Mouse (Mus musculus) skeletal muscle tissue, adult 2 months (tissue): ENCODE measurements around the gene Nyap1.

Source experiments
- DNase-seq: peaks from one replicate; pipeline ENCODE4 v3.0.0-alpha.2; 2012; ENCODE audit warnings: low read depth, low spot score

Nyap1 gene

DNA sequence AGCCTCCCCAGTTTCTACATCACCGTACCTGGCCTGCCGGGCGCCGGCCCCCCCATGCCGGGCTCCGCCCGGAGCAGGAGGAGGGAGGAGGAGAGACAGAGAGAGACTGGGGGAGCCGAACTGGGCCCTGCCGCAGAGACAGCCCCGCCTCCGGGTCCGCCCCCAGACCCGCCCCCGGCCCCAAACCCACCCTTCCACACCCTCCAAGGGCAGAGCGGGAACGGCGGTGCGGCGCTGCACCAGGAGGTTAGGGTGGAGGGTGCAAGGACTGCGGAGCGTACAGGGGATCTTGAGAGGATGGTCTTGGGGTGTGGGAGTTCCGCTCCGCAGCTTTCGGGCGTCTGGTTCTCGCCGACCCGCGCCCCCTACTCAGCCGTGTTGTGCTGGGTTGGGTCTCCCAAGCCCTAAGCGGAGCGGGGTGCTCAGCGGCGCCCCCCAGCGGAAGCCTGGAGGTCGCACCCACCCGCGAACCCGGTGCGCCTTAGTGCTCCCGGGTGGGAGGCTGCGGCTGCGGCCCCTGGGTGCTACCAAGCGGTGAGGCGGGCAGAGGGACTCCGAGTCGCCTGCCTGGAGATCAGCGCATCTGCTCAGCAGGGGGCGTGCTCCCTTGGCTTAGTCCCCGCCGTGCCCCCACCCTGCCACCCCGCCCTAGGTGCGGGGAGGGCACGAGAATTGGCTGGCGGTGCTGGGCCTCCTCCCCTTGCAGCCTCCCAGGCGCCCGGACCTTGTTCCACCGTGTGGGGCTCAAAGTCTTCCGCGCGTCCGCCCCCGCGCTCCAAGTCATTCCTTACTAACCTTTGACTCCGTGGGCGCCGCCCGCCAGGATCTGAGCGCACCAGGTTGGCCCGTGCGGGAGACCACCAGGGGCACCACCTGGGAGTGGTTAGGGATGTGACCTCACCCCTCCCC lies at the start of gene Nyap1:
Nyap1 (minus strand) TSS at position 585 of the 909 bp plus-strand sequence.
- no peak for DNase-seq

DNA sequence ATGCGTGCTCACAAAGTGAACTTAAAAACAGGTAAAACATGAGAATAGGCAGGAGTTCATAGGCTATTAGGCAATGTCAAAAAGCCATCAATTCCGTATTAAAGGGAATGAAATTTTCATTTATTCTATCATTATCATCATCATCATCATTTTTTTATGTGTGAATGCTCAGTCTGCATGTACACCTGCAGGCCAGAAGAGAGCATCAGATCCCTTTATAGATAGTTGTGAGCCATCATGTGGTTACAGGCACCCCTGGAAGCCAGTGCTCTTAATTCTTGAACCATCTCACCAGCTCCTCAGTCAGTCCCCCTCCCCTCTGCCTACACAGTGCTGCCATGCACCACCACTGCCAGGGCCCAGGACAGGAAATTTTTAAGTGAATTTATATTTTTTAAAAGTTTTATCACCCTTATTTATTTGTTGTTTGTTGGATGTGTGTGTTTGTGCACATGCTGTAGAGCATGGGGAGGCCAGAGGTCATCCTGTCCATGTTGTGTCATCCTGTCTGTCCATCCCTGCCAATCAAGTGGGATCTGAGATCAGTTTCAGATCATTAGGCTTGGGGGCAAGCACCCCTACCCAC lies 47.6 kb upstream of the Nyap1 start:
- DNase-seq = no peak

DNA sequence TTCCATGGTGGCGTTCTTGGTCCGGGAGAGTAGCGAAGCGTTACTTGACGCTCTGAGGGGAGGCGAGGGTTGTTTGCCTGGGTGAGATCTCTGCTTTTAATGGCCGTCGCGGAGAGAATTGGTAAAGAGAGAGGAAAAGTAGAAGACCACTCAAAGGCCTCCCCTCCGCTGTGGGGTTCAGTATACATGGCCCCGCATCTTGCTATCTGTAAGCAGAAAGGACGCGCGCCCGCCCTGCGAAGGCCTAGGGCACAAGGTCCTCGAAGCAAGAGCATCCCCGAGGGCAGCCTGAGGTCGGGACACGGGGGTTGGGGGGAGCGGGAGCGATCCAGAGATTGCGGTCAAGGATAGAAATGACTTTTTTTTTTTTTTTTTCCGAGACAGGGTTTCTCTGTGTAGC lies 46.8 kb upstream of the Nyap1 start:
- DNase-seq = peak; percentile 39

DNA sequence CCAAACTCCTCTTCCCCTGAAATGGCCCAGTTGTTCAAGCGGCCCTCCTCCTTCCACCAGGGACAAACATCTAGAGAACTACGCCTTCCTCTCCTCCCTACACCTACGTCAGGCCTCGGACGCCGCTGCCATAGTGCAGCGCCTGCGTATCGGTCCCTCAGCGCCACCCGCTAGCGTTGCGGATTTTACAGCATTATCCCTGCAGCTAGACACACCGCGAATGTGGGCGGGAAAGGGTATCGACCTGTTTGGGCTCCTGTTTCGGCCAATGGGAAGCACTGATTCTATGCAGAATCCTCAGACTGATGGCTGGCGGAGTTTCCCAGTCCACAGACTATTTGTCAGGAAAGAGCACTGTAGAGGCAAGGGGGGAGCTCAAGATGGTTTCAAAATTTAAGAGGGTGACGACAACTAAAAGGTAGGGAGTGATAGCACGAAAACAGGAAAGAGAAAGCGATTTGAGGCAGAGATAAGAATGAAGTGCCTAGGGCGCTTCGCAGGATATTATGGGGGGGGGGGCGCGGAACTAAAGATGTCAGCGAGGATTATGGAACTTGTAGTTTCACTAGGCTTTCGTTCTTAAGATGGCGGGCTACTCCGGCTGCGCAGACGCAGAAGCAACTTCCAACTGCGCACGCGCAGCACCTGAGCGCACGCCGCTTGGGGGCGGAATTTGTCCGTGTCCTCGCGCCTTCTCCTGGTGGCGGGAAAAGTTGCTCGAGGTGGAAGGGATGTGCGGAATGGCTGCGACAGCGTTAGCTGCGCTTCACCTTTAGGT lies 45.9 kb upstream of the Nyap1 start, which contains the start of the genes Mepce and Zcwpw1:
Mepce (minus strand) TSS at position 505 of the 778 bp plus-strand sequence.
Zcwpw1 (plus strand) TSS at position 648 of the 778 bp plus-strand sequence.
- DNase-seq = peak; percentile 98

DNA sequence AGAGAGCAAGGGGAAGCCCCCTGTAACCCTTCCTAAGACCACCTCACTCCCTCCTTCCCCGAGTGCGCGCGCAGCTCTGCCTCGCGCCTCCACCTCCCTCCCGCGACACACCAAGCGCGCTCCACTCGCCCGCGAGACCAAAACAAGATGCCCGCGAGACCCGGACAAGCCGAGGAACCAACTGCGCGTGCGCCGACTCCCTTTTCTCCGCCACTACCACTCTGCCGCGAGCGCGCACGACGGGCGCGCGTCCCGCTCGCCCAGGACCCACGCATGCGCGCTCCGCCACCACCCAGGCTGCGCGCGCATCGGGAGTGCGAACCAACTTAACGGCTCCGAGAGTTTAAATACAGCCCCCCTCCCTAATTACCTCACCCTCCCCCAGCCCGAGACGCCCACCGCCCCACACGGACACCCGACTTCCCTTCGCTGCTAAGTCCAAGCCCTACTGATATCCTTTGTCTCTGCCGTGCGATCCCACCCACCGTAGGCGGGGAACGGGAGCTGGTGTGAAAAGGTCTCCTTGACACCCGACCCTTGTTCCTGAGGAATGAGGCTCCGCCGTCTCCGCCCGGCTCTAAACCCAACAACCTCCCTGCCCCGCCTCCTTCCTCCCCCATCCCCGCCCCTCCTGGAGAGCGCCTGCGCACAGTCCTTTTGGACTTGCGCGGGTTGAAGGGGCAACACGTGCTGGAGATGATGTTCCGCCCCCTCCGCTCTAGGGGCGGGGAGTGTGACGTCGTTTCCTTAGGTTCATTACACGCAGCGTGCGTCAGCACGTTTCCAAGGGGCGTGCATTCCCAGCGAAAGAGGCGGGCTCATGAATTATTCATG lies 44.9 kb upstream of the Nyap1 start:
- peak; percentile 100 for DNase-seq

DNA sequence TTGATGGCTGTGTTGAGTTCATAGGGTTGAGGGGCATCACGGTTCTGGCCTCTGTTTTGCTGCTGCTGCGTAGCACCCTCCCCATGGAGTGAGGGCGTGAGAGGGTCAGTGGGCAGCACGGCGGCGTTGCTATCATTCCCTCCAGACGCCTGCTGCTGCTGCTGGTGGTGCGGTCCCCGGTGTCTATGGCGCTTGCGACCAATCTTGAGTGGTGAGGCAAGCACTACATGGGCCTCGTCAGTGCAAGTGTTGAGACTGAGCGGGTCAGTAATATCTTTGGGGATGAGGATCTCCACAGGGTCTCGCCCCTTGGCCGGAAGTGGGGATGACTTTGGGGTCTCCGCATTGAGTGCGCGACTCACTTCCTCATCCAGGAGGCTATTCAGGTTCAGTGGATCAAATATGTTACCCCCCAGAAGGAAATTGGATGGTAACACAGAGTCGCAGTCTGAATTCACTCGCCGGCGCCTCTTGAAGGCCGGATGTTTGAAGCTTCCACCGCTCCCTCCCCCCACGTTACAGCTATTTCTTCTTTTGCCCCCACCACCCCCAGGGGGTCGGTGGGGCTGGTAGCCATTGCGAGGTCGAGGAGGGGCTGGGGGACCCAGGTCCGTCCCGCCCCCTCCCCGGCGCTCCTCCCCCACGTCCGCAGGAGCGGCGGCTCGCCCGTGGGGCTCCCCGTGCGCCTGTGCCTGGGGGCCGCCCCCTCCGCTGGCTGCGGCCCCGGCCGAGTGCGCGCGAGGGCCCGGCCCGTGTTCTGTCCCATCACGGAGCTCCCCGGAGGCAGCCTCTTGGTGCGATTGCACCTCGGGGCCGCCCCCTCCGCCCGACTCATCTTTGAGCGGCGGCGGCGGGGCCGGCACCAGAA lies 44.0 kb upstream of the Nyap1 start:
- DNase-seq = no peak

DNA sequence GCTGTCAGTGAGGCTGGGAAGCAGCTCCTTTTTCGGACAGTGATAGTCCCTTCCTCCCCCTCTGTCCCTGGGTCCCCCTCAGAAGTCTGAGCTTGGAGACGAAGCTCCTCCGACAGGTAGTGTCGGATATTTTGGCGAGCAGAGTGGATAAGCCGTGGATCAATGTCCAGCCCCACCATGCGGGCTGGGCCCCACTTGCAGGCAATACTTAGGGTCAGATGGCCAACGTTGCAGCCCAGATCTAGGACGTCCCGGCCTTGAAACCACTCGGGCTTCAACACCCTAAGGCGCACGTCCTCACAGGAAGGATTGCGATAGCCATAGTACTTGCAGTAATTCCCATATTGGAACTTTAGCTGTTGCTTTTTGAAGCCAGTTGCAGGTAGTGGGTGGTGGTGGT lies 43.1 kb upstream of the Nyap1 start:
- DNase-seq = no peak

DNA sequence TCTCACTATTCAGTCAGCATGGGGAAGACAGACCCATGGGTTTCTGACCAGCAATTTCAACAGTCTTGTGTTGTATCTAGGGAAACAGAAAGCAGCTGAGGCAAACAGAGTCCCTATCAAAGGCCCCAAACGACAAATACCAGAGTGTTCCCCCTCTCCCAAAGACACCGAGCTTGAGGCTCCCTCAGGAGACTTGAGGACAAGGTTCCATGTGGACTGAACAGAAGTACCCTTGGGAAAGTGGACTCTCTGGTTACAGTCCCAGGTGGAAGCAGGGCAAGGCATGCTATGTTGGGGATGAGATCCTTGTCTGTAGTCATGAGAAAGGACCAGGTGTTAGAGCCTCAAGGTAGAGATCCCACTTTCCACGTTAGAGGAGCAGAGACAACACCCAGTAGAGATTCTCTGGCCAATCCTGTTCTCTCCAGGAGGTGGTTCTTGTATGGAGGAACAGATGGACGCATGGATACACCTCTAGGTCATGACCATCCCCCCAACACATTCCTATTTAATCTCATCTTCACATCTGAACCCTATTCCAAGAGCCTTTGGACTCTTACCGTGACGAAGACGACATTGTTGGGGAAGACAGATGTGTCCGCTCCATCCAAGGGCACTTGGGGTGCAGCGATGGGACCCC lies 42.6 kb upstream of the Nyap1 start:
- no peak for DNase-seq

DNA sequence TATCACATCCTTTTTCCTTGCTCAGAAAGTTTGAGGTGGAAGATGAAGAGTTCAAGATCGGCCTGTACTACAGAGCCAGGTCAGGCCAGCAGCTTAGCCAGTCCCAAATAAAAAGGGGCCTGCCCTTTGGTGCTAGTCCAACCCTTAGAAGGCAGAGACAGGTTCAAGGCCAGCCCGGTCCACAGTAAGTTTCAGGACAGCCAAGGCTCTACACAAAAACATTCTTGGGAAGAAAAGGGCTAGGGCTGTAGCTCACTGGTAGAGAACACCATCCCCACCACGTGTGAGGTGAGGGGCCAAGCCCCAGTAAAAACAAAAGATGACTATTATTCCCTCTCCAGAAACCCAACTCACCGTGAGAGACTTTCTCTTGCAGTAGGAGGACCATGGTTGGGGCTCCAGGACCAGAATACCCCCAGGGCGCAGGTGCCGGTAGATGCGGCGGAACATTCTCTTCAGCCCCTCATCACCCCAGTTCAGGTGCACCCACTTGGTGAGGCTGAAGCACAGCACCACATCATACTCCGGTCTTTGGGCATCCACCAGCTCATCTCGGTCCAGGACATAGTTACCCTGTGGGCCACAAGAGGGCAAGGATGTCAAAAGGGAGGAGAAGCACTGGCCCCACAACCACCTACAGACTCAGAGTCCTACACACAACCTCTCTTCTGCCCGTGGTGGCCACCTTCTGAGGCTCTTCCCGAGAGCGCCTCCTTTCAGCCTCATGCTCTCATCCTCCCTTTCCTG lies 41.5 kb upstream of the Nyap1 start:
- DNase-seq = no peak

DNA sequence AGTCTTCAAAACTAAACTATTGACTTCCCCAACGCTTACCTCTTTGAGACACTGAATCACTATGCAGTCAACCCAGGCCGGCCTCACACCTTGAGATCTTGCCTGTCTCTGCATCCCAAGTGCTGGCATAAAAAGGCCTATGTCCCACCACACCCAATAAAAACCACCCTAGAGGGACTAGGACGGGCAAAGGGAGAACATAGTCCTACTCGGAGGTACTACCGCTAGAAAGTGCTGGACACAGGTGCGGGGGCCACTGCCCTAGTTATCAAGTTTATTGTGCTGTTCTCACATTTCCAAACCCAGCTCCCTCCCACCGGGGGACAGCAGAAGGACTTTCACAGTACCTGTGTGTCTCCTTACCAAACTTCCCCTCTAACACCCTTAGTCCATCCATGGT lies 40.3 kb upstream of the Nyap1 start:
- DNase-seq = no peak

DNA sequence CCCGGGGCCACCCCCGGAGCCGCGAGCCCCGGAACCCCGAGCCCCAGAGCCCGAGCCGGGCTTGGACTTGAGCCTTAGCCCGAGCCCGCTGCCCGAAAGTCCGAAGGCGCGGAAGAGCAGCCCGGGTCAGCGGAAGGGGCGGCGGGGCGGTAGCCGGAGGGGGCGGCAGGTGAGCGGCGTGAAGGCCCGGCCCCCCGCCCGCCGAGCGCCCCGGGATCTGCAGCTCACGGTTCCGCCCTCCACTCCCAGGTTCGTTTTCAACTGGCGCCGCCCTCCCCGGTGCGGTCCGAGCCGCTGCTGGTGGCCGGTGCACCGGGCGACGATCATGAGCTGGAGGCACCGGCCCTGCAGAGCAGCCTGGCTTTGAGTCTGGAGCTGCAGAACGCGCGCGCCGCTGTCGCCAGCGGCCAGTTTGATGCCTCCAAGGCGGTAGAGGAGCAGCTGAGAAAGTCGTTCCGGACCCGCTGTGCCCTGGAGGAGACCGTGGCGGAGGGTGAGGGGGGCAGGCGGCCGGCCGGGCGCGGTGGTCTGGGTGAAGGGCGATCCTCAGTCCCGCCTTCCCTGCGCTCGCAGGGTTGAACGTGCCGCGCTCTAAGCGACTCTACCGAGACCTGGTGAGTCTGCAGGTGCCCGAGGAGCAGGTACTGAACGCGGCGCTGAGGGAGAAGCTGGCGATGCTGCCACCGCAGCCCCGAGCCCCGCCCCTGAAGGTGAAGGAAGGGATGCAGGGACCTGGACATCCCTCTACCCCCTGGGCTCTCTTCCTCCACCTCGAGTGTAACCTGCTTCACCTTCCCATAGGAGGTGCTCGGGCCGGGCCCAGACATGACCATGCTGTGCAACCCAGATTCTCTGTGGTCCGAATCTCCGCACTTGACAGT lies 37.9 kb upstream of the Nyap1 start:
- no peak for DNase-seq

DNA sequence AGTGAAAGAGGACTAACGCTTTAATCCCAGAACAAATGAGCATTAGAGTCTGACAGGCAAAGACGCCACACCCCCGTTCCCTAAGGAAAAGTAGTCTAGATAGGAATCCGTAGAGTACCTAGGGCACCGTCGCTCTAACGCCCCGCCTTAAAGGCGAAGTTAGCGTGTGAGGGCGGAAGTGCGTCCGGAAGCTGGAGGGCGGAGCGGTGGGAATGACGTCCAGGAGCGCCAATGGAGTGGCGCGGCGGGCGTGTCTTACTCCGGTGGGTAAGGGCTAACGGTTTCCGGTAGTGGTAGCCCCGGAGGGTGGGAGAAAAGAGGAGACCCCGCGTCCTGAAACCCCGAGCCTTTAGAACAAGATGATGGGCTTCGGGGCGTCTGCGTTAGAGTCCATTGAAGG lies 37.2 kb upstream of the Nyap1 start, which contains the start of gene Ppp1r35:
Ppp1r35 (plus strand) TSS at position 215 of the 400 bp plus-strand sequence.
- peak; percentile 94 for DNase-seq

DNA sequence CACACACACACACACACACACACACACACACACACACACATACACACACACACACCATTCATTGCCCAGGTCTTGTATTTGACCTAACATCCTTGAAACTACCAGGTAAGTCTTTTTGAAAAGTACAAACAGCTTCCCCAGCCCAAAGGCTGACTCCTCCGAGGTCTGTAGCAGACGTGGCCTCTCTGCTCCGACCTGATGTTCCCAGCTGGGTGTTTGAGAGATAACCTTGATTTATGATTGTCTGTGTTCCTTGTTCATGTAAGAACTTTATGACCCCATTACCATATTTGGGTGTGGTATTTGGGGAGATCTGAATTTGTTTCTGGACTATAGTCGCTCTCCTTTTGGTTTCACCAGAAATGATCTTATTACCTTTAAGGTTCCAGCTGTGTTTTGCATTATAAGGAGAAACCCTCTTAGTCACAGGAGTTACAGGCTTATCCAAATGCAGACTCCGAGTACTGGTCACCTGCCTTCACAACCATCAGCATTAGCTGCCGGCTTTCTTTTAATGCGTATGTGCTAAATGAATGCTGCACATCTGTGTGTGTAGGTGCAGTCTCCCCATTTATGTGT lies 35.9 kb upstream of the Nyap1 start:
- DNase-seq = no peak

DNA sequence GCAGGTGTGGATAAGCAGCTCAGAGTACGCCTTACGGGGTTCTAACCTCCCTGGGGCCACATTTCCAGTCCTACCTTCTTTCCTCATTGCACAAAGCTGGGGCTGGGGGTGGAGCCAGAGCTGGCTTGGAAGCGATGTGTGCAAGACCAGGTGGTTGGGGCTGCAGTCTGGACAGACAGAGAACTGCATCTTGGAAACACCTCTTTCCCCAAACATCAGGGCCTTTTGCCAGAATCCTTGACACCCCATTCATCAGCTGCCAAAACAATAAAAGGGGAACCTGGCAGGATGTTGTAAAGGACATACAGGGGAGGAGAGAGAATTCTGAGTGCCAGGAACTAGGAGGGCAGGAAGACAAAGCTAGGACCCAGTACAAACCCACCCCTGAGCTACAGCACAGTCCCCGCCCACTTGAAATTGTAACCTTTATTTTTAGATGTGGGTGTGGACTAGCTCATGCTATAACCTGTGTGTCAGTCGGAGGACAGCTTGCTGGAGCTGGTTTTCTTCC lies 35.1 kb upstream of the Nyap1 start:
- no peak for DNase-seq

DNA sequence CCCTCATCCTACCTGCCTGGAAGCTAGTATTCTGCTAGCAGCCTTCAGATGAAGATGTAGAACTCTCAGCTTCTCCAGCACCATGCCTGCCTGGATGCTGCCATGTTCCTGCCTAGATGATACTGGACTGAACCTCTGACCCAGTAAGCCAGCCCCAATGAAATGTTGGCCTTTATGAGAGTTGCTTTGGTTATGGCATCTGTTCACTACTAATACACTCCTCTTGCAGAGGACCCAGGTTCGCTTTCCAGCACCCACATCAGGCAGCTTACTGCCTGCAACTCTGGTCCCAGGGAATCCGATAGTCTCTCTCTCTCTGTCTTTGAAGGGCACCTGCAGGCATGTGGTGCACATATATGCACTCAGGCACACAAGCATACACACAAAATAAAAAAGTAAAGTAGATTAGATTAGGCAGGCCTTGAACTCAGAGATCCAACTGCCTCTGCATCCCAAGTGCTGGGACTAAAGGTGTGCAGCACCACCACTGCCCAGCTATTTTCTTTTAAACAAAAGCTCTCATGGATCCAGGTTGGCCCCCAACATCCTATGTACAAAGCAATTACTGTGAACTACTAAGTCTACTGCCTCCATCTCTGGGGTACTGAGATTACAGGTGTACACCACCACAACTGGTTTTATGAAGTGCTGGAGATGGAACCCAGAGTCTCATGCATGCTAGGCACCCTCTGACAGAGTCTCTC lies 34.3 kb upstream of the Nyap1 start:
- DNase-seq = no peak

DNA sequence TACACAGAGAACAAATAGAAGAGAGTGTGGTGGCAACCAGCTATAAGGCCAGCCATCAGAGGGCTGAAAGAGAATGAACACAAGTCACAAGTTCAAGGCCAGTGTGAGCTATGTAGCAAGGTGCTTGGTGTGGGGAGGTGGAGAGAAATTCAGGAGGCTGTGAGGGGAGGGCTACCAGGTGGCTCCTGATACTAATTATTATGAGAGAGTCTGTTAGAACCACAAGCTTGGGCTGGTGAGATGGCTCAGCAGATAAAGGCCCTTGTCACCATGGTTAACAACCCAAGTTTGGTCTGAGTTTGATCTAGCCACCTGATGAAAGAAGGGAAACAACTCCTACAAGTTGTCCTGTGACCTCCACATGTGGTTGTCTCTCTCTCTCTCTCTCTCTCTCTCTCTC lies 31.3 kb upstream of the Nyap1 start:
- DNase-seq = no peak

DNA sequence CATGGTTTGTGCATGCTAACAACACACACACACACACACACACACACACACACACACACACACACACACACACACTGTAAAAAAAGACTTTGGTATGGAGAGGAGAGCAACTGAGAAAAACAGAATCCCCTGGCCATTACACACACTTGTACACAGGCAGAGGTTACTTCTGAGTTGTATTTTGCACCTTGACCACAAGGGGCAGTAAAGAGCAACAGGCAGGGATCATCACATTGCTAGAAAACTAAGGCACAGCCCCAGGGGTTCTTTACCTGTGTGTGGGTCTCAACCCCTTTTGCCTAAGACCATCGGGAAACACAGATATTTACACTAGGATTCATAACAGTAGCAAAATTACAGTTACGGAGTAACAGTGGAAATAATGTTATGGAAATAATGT lies 29.3 kb upstream of the Nyap1 start:
- DNase-seq = no peak
